Mouse (Mus musculus): ENCODE results near the gene Ccdc121. TPM values are rescaled to one million over a fixed set of nuclear protein-coding genes. Genes with fewer than 3 reads are reported as not detected.
"Not testable (repeated sequence)": the region's sequence is repeated elsewhere in the genome, so short reads cannot be mapped to it uniquely, and the experiment has no call there.

The Ccdc121 gene
- polyA plus RNA-seq, 1 experiment: not detected

DNA sequence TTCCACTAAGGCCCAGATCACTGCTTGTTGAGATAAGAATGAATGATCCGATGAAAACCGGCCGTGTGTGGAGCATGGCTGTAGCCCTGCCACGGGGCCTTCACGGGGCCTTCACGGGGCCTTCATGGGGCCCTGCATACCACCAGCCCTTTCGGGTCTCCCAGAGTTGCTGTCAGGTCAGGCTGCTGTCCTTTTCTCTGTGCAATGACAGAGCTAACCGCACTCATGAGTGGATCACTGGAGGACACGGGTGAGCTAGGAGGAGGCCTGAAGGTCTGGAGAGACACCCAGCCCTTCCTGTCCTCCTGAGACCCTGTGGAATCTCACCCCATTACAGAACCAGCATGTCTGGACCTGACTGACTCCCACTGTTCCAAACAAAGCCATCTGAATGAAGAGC is 6.8 kb upstream of the Ccdc121 start:
- H3K27ac ChIP-seq (ENCODE audit: insufficient read depth, low read length): no peak overlapping the region
- peaks cover 10% of the 10 kb centered on the region for H3K4me1 ChIP-seq (ENCODE audit: control insufficient read depth, insufficient read depth, low read length)
- no peak for TF ChIP-seq CTCF (IDR thresholded peaks at IDR 0.05; ENCODE audit: borderline replicate concordance, insufficient read depth, low read length)
- no peak for TF ChIP-seq POLR2A (IDR thresholded peaks at IDR 0.05; ENCODE audit: low read depth, low read length)
- no peak overlapping the region for H3K4me3 ChIP-seq (ENCODE audit: insufficient read depth, low read length)

DNA sequence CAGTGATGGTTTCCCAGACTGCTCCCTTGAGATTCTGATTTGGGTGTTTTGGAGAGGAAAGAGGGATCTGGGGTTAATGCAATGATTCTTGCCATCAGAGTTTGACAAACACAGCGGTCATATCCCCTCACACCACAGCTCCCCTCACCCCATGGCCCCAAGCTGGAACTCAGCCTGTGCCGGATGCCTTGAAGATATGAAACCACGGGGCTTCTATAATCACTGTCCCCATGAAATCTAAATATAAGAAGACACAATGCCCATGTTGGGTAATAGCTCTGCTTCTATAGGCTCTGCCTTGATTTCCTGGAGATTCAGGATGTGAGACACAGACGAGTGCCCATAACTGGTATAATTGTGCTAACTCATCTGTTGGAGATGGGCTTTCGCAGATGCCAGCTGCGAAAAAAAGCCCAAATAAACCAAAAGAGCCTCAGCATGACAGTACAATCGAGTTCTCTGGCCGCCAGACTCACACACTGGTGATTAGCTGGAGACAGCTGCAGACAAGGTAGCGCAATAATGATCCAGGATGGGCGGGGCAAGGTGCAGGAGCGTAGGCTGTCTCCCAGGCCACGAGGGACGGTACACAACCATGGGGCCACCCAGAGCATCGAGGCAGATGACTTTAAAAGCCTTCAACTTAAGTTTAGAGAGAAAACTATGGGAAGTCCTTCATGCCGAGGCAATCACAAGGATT is 1.3 kb upstream of the Ccdc121 start:
- TF ChIP-seq CTCF (IDR thresholded peaks at IDR 0.05; ENCODE audit: borderline replicate concordance, insufficient read depth, low read length): no peak
- no peak for TF ChIP-seq POLR2A (IDR thresholded peaks at IDR 0.05; ENCODE audit: low read depth, low read length)
- Histone ChIP-seq H3K4me1 (ENCODE audit: control insufficient read depth, insufficient read depth, low read length) (no peaks in the 10 kb centered on the region), H3K4me3 (ENCODE audit: insufficient read depth, low read length) (no peak overlapping the region), H3K27ac (ENCODE audit: insufficient read depth, low read length) (no peak overlapping the region)

DNA sequence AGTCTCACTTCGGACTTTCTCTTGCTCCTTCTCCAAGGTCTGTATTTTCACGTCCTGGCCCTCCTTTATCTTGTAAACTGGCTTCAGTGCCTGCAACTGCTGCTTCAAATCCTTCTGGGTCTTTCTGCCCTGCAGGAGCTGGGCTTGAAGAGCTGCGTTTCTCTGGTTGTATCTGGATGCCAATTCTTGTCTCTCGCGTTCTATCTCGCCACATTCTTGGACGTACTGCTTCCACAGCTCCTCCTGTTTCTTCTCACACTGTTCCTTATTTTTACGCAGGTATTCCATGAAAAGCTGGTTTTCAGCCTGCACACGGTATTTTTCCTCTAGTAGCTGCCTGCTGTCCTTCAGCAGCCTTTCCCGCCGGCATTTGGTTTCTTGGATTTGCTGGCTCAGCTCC is 396 bp downstream of the Ccdc121 start:
- H3K27ac ChIP-seq (ENCODE audit: insufficient read depth, low read length): not testable (repeated sequence)

DNA sequence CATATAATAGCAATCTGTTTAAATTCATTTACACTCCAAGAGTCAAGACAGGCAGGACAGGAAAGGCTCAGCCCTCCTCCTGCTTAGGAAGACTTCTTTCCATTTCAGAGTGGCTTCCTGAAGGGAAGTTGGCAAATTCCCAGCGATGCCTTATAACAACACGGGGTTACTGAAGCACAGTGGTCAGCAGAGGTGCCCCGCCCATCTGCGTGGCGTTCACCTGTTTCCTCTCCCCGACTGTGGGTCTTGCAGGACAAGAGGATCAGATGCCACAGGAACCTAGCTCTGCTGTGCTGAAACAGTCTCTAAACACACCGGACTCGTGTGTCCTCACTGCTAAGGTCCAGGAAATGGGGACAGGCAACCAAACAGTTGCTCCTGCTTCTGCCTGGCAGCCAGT is 5.9 kb downstream of the Ccdc121 start:
- TF ChIP-seq CTCF (IDR thresholded peaks at IDR 0.05; ENCODE audit: borderline replicate concordance, insufficient read depth, low read length): no peak
- H3K4me3 ChIP-seq (ENCODE audit: insufficient read depth, low read length): no peak overlapping the region
- no peaks in the 10 kb centered on the region for H3K4me1 ChIP-seq (ENCODE audit: control insufficient read depth, insufficient read depth, low read length)
- no peak overlapping the region for H3K27ac ChIP-seq (ENCODE audit: insufficient read depth, low read length)

More for the DNA sequence above, 396 bp downstream of the Ccdc121 start:
- H3K4me1 ChIP-seq (ENCODE audit: control insufficient read depth, insufficient read depth, low read length); H3K4me3 ChIP-seq (ENCODE audit: insufficient read depth, low read length): not testable (repeated sequence)

DNA sequence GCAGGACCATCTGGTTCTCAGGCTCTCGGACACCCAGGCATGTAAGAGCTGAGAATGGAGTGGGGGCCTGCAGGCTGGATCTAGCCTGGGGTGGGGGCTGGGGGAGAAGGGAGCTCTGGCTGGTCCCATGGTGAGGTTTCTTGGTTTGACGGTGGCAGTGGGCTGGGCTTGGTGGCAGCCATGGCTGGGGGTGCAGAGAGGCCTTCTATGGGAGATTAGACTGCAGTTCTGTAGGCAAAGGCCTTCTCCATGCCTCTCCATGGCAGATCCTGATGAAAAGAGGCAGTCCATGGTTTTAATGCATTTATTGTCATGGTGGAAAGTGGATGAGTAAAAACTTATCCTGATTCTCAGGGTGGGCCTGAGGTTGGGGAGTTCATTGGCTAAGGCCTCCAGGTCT is 7.8 kb downstream of the Ccdc121 start:
- Histone ChIP-seq H3K4me1 (ENCODE audit: control insufficient read depth, insufficient read depth, low read length) (no peaks in the 10 kb centered on the region), H3K4me3 (ENCODE audit: insufficient read depth, low read length) (no peak overlapping the region), H3K27ac (ENCODE audit: insufficient read depth, low read length) (no peak overlapping the region)
- TF ChIP-seq POLR2A (IDR thresholded peaks at IDR 0.05; ENCODE audit: low read depth, low read length): no peak
- no peak for TF ChIP-seq CTCF (IDR thresholded peaks at IDR 0.05; ENCODE audit: borderline replicate concordance, insufficient read depth, low read length)

DNA sequence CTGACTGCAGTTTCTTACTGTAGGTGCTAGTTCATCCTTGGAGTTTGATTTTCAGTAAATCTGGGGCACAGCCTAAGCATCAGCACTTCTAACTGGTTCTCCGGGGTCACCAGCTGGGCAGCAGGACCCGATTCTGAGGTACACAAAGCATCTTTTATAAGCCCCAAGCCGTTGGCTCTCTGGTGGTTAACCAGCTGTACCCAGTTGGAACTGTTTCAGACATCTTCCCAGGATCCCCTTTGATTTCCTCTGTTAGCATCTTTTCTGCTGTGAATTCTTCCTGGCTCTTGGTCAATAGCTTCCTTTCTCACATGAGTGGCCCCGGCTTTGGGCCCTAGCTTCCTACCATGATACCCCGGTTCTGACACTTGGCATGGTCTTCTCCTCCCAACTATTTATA is 26.6 kb downstream of the Ccdc121 start:
- H3K4me3 ChIP-seq (ENCODE audit: insufficient read depth, low read length): no peak overlapping the region
- no peak for TF ChIP-seq POLR2A (IDR thresholded peaks at IDR 0.05; ENCODE audit: low read depth, low read length)
- TF ChIP-seq CTCF (IDR thresholded peaks at IDR 0.05; ENCODE audit: borderline replicate concordance, insufficient read depth, low read length): no peak
- no peaks in the 10 kb centered on the region for H3K4me1 ChIP-seq (ENCODE audit: control insufficient read depth, insufficient read depth, low read length)
- no peak overlapping the region for H3K27ac ChIP-seq (ENCODE audit: insufficient read depth, low read length)

DNA sequence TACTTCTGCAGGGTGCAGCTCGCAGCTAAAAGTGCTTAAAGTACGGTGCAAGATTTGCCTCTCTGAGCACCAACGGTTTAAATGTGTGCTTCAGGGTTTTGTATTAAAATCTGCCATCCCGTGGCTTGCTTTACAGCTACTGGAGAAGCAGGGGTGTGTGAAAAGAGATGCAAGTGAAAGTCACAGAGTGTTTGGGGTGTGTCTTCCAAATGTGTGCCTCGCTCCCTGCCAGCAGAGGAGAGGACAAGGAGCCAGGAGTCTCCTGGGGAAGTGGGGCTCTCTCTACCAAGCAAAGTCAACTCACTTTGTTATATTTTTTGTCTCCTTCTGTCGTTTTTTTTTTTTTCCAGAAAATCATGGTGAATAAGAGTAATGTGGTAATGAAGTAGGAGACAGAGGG is 34.7 kb downstream of the Ccdc121 start:
- Histone ChIP-seq H3K4me3 (ENCODE audit: insufficient read depth, low read length) (no peak overlapping the region), H3K4me1 (ENCODE audit: control insufficient read depth, insufficient read depth, low read length) (no peaks in the 10 kb centered on the region), H3K27ac (ENCODE audit: insufficient read depth, low read length) (no peak overlapping the region)
- no peak for TF ChIP-seq POLR2A (IDR thresholded peaks at IDR 0.05; ENCODE audit: low read depth, low read length)
- no peak for TF ChIP-seq CTCF (IDR thresholded peaks at IDR 0.05; ENCODE audit: borderline replicate concordance, insufficient read depth, low read length)

DNA sequence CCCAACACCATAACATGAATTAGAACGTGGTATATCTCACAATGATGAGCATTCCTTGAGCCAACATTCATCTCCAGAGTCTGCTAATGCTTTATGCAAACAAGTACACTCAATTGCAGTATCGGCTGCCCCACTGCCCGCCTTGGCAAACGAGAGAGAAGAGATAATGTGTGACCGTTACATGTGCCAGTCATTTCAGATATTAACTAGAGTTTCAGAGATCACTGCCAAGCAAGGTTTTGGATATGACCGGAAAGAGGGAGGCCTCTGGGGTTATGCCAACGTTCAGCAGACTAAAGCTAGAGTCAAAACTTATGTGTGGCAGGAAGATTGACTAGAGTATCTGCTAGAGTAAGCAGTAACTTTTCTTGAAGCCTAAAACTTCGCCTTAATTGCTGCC is 35.1 kb downstream of the Ccdc121 start:
- no peak overlapping the region for H3K4me3 ChIP-seq (ENCODE audit: insufficient read depth, low read length)
- H3K4me1 ChIP-seq (ENCODE audit: control insufficient read depth, insufficient read depth, low read length): no peaks in the 10 kb centered on the region
- TF ChIP-seq POLR2A (IDR thresholded peaks at IDR 0.05; ENCODE audit: low read depth, low read length): no peak
- H3K27ac ChIP-seq (ENCODE audit: insufficient read depth, low read length): no peak overlapping the region

DNA sequence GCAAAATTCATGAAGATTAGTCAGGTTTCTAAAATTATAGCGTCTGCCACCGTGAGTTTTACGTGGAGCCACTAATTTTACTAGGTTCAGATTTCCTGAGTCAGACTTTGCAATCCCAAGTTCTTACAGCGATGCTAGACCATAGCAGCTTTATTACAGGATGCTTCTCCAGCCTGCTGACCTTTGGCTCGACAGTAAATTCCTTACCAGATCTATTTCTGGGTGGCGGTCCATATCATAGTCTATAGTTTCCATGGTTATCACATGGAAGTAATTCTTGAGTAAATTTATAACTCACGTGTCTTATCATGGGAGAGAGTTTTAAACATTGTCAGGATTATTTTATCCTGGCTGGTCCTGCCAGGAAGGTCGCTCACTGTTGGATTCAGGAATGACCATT is 41.8 kb downstream of the Ccdc121 start:
- H3K4me1 ChIP-seq (ENCODE audit: control insufficient read depth, insufficient read depth, low read length): no peaks in the 10 kb centered on the region
- no peak overlapping the region for H3K4me3 ChIP-seq (ENCODE audit: insufficient read depth, low read length)
- no peak overlapping the region for H3K27ac ChIP-seq (ENCODE audit: insufficient read depth, low read length)
- TF ChIP-seq CTCF (IDR thresholded peaks at IDR 0.05; ENCODE audit: borderline replicate concordance, insufficient read depth, low read length): no peak
- no peak for TF ChIP-seq POLR2A (IDR thresholded peaks at IDR 0.05; ENCODE audit: low read depth, low read length)

DNA sequence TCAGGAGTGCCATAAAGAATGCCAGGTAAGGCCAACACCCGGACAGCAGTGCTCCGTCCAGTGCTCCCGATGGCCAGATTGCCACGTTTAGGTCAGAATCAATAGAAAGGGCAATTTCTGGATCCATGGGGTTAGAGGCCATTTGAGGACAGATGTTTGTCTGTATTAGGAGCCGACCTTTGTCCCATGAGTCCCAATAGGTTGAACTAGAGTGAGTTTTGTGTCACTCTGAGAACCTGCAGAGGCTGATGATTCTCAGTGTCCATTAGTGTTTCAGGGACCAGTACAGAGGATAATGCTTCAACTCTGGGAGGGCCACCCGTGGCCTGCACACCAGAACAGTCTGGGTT is 44.0 kb downstream of the Ccdc121 start:
- H3K4me1 ChIP-seq (ENCODE audit: control insufficient read depth, insufficient read depth, low read length): no peaks in the 10 kb centered on the region
- H3K4me3 ChIP-seq (ENCODE audit: insufficient read depth, low read length): no peak overlapping the region
- no peak overlapping the region for H3K27ac ChIP-seq (ENCODE audit: insufficient read depth, low read length)
- TF ChIP-seq POLR2A (IDR thresholded peaks at IDR 0.05; ENCODE audit: low read depth, low read length): no peak
- TF ChIP-seq CTCF (IDR thresholded peaks at IDR 0.05; ENCODE audit: borderline replicate concordance, insufficient read depth, low read length): no peak

Data from embryonic fibroblast, embryonic 13.5 days (primary cell).